Mouse (Mus musculus) forebrain, postnatal 0 days (tissue): ENCODE measurements at regions not wholly inside any gene's neighbourhood (a gene's known extent, or its start where the extent isn't known, plus 50 kb on each side); places are given as distances from the start of the nearest gene placed in this dataset.

ENCODE experiments used
- ATAC-seq: fragments of 200-750 bp; cut with Nextera tagmentation; 2 replicates; pipeline ENCODE4 v1.8.0; 2017; ENCODE audit warnings: mild to moderate bottlenecking, moderate library complexity
- DNase-seq: peaks from one replicate; pipeline ENCODE4 v3.0.0-alpha.2; 2015
- H3K27ac ChIP-seq: fragments of 300-500 bp; sonication (generic); 2 replicates; pipeline ENCODE4 v1.5.1; 2014; ENCODE audit warnings: low read depth, mild to moderate bottlenecking, antibody characterized with exemption, low read length, moderate library complexity, mixed read lengths
- H3K27me3 ChIP-seq: fragments of 300-500 bp; sonication (generic); 2 replicates; pipeline ENCODE4 v1.6.1; 2014; ENCODE audit warnings: mild to moderate bottlenecking, low read length, mixed read lengths; ENCODE audit not compliant: insufficient read depth
- H3K36me3 ChIP-seq: fragments of 300-500 bp; sonication (generic); 2 replicates; pipeline ENCODE4 v1.6.1; 2014; ENCODE audit warnings: mild to moderate bottlenecking, moderate library complexity; ENCODE audit not compliant: insufficient read depth
- H3K4me1 ChIP-seq: fragments of 300-500 bp; sonication (generic); 2 replicates; pipeline ENCODE4 v1.6.1; 2014; ENCODE audit warnings: antibody characterized with exemption; ENCODE audit not compliant: insufficient read depth
- H3K4me2 ChIP-seq: fragments of 300-500 bp; sonication (generic); 2 replicates; pipeline ENCODE4 v1.6.1; 2014; ENCODE audit warnings: low read depth, mild to moderate bottlenecking, moderate library complexity
- H3K4me3 ChIP-seq: fragments of 300-500 bp; sonication (generic); 2 replicates; pipeline ENCODE4 v1.5.1; 2014; ENCODE audit warnings: low read depth, low read length, mixed read lengths
- H3K9ac ChIP-seq: fragments of 300-500 bp; sonication (generic); 2 replicates; pipeline ENCODE4 v1.6.1; 2014; ENCODE audit warnings: mild to moderate bottlenecking
- H3K9me3 ChIP-seq: fragments of 300-500 bp; sonication (generic); 2 replicates; pipeline ENCODE4 v1.6.1; 2016; ENCODE audit warnings: low read length
- CTCF ChIP-seq: sonication (generic); IDR thresholded peaks from 2 replicates; pipeline ENCODE4 v1.5.1; 2016; ENCODE audit warnings: antibody characterized with exemption, control low read depth, low read depth
- WGBS: fragments of 180-500 bp; shearing (Covaris S2); extraction: QIAGEN DNeasy Blood & Tissue Kit; methylation state at CpG from one replicate; pipeline ENCODE4 v1.1.7; 2014; 5-methylcytosine and 5-hydroxymethylcytosine counted together

GRCm38 (mm10) chr17:45252593-45253230 is 180.8 kb downstream of the Cdc5l start:
- no peak for ATAC-seq
- no peak overlapping the region for H3K27ac ChIP-seq
- TF ChIP-seq CTCF, result no peak
- no peaks in the 10 kb centered on the region for H3K27me3 ChIP-seq
- H3K4me3 ChIP-seq, result no peak overlapping the region
- H3K4me1 ChIP-seq, result no peaks in the 10 kb centered on the region
- H3K36me3 ChIP-seq, result no peaks in the 10 kb centered on the region
- no peak overlapping the region for H3K4me2 ChIP-seq
- no peak for DNase-seq
- no peaks in the 10 kb centered on the region for H3K9me3 ChIP-seq
- no peak overlapping the region for H3K9ac ChIP-seq
- 68% methylated on average over 15 of the region's 15 CpGs for WGBS

GRCm38 (mm10) chr17:45251034-45251730 is 182.4 kb downstream of the Cdc5l start:
- H3K27me3 ChIP-seq, result no peaks in the 10 kb centered on the region
- ATAC-seq (peak; percentile 79), DNase-seq (peak; percentile 84)
- no peaks in the 10 kb centered on the region for H3K36me3 ChIP-seq
- H3K27ac ChIP-seq, result no peak overlapping the region
- H3K9me3 ChIP-seq, result no peaks in the 10 kb centered on the region
- no peak overlapping the region for H3K4me3 ChIP-seq
- no peaks in the 10 kb centered on the region for H3K4me1 ChIP-seq
- 23% methylated on average over 22 of the region's 22 CpGs for WGBS
- H3K9ac ChIP-seq, result no peak overlapping the region
- peak; percentile 89 for TF ChIP-seq CTCF
- peak overlapping the region; percentile 43 for H3K4me2 ChIP-seq

GRCm38 (mm10) chr17:45250450-45250849 is 183.1 kb downstream of the Cdc5l start:
- H3K27me3 ChIP-seq, result no peaks in the 10 kb centered on the region
- no peak overlapping the region for H3K4me2 ChIP-seq
- H3K4me3 ChIP-seq, result no peak overlapping the region
- no peak for TF ChIP-seq CTCF
- H3K27ac ChIP-seq, result no peak overlapping the region
- ATAC-seq (no peak), DNase-seq (no peak)
- WGBS, result 66% methylated on average over 10 of the region's 10 CpGs
- H3K36me3 ChIP-seq, result no peaks in the 10 kb centered on the region
- H3K9me3 ChIP-seq, result no peaks in the 10 kb centered on the region
- no peak overlapping the region for H3K9ac ChIP-seq
- no peaks in the 10 kb centered on the region for H3K4me1 ChIP-seq

- Histone ChIP-seq H3K27me3 (no peaks in the 10 kb centered on the region), H3K4me3 (no peak overlapping the region), H3K36me3 (no peaks in the 10 kb centered on the region), H3K27ac (no peak overlapping the region), H3K4me1 (no peaks in the 10 kb centered on the region), H3K9ac (no peak overlapping the region), H3K9me3 (no peaks in the 10 kb centered on the region), H3K4me2 (no peak overlapping the region)
- no peak for ATAC-seq
- TF ChIP-seq CTCF, result no peak
- WGBS, result 86% methylated on average over 29 of the region's 29 CpGs
- no peak for DNase-seq
These were observed 186.1 kb downstream of the Cdc5l start for GRCm38 (mm10) chr17:45247142-45248137.

- DNase-seq, result no peak
- Histone ChIP-seq H3K9me3 (no peaks in the 10 kb centered on the region), H3K27ac (no peak overlapping the region), H3K9ac (no peak overlapping the region), H3K4me1 (no peaks in the 10 kb centered on the region), H3K4me2 (no peak overlapping the region), H3K36me3 (no peaks in the 10 kb centered on the region), H3K4me3 (no peak overlapping the region), H3K27me3 (no peaks in the 10 kb centered on the region)
- no peak for TF ChIP-seq CTCF
- ATAC-seq, result no peak
- 62% methylated on average over 10 of the region's 10 CpGs for WGBS
These were observed 188.7 kb downstream of the Cdc5l start for GRCm38 (mm10) chr17:45244870-45245269.

GRCm38 (mm10) chr17:45243103-45243502 is 190.4 kb downstream of the Cdc5l start:
- no peak overlapping the region for H3K4me3 ChIP-seq
- peak; percentile 27; the same call in 1 of the 2 replicates for ATAC-seq
- 46% methylated on average over 7 of the region's 7 CpGs for WGBS
- no peak overlapping the region for H3K9ac ChIP-seq
- H3K9me3 ChIP-seq, result no peaks in the 10 kb centered on the region
- H3K4me2 ChIP-seq, result no peak overlapping the region
- TF ChIP-seq CTCF, result no peak
- no peak for DNase-seq
- no peaks in the 10 kb centered on the region for H3K36me3 ChIP-seq
- H3K27me3 ChIP-seq, result no peaks in the 10 kb centered on the region
- no peak overlapping the region for H3K27ac ChIP-seq
- no peaks in the 10 kb centered on the region for H3K4me1 ChIP-seq
